Mouse (Mus musculus) heart, postnatal 25 days (tissue): ENCODE measurements around the gene Fchsd2. TPM values are rescaled to one million over a fixed set of nuclear protein-coding genes. Genes with fewer than 3 reads are reported as not detected.

ENCODE experiments used
- DNase-seq: peaks from one replicate; pipeline ENCODE4 v3.0.0; 2022; ENCODE audit warnings: low spot score
- intact Hi-C: fragments of 180-260 bp; cut with DNase I; formaldehyde crosslinking; loops from one replicate; pipeline ENCODE4 v1.15.1; 2025
- total RNA-seq, 2 experiments: library from RNA; stranded (reverse); gene quantifications; 2 replicates each; pipeline ENCODE4 v1.2.3; 2021

Gene Fchsd2
- total RNA-seq, 2 experiments from 2014 or later: 20.1 to 29.1 TPM

DNA sequence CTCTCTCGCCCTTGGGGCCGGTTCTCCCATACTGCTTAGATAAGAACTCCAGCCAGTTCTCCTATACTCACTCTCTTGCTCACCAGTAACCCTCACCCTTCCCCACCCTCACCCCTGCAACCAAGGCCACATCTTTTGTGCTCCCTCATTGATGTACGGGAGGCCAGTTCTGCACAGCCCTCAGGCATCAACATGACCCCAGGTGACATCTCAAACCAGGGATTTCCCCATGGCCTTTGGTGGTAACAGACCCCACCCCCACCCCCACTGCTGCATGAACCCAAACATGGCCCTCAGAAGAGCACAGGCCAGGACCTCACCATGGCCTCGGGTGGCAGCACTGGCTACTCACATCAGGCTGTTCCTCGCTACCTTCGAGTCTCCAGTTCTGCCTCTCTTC, 23.4 kb upstream of the Fchsd2 start:
- DNase-seq: no peak
- intact Hi-C loops: no loop called here

DNA sequence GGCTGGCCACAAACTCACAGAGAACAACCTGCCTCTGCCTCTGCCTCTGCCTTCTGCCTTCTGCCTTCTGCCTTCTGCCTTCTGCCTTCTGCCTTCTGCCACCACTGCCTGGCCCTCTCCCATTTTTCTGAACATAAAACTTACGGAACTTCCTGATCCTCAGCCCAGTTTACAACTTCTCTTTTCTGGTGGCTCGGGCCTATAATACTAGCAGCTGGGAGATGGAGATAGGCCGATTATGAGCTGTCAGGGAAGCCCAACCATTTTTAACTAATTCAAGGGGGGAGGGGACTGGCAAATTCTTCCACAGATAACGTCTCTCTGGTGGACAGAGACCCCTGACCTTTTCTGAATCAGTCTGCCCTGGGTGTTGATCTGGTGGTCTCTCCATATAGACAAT, 22.3 kb upstream of the Fchsd2 start:
- DNase-seq: no peak
- intact Hi-C loops: no loop called here

DNA sequence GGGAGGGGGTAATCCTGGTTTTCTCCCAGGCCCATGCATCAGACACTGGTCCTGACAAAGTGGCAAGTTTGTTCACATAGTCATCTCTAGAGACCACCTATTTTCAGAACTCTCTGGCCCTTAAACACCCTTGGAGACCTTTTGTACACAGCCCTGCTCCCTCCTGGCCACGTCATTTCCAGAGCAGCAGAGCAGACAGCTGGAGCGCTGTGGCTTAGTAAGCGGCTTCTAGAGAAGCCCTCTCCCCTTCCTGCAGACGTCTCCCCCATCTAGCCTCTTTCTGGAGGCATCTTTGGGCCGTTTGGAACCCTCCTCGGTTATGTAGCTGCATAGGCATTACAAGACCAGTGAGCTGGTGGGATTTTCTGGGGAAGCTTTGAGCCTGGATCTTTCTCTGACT, 21.6 kb upstream of the Fchsd2 start:
- DNase-seq: no peak
- intact Hi-C loops: no loop called here

DNA sequence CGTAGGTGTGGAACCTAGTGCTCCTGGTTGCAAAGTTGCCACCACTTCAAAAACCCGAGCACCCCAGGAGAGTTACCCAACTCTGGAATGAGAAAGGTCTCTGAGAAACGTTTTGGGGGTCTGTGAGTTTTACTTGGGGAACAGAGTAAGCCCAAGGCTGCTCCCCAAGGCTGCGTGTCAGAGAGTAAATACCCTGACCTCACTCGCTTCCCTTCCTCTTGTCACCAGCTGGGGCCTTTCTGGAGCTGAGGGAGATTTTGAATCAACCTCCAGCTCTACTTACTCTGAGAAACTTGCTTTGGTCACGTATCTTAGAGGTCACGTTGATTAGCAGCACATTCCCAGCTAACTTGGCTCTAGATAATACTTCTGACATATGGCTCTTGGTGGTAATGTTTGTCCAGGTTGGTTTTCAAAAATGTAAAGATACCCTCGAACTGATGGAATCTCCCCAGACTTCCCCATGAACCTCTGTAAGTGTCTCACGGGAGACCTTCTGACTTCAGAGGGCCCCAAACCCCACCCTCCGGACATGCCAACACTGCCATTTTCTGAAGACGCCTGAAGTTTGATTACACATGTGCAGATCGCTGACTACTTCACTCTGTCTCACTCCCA, 20.4 kb upstream of the Fchsd2 start:
- intact Hi-C loops: no loop called here
- no peak for DNase-seq

DNA sequence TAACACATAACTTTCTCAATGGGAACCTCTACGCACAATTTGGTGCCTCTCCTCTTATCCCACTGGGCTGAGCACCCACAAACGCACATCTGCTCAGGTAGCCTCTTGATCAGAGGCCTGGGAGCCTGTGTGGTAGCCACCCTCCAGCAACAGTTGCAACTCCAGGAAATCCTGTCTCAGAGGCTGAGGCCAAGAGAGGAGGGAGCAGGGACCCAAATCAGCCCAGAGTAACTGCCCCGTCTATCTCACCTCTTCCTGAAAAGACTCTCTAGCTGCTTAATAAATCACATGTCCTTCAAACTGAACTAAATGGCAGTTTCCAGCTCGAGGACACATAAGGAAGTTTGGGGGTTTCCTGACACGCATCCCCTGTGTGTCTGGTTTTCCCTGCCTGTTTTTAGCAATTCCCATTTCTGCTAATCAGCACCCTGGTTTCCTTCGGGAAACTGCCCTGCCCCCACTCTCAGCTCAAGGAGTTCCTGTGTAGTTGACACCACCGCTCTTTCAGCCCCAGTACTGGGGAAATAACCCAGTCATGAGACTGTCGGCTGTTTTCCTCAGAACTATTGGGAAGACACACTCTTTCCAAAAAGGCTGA, 18.4 kb upstream of the Fchsd2 start:
- DNase-seq: no peak
- intact Hi-C loops: no loop called here

DNA sequence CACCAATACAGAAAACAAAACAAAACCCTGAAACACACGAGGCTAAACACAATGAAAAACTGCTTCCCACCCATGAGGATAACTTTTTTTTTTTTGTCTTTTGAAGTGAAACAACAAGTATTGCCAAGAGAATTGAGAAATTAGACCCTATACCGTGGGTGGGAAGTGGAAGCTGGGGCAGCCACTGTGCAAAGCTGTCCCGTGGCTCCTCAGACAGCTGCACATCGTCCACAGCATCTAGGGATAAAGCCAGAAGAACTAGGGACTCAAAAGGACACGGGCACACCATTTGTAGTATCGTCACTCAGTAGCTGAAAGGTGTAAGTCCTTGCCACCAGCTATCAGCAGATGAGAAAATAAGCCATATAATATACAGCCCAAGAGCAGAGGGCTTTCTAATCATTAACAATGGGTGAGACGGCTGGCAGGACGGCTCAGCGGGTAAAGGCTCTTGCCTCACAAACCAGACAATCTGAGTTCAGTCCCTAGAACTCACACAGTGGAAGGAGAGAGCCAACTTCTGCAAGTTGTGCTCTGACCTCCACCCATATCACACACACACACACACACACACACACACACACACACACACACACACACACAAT, 9.0 kb upstream of the Fchsd2 start:
- DNase-seq: no peak
- intact Hi-C loops: no loop called here

DNA sequence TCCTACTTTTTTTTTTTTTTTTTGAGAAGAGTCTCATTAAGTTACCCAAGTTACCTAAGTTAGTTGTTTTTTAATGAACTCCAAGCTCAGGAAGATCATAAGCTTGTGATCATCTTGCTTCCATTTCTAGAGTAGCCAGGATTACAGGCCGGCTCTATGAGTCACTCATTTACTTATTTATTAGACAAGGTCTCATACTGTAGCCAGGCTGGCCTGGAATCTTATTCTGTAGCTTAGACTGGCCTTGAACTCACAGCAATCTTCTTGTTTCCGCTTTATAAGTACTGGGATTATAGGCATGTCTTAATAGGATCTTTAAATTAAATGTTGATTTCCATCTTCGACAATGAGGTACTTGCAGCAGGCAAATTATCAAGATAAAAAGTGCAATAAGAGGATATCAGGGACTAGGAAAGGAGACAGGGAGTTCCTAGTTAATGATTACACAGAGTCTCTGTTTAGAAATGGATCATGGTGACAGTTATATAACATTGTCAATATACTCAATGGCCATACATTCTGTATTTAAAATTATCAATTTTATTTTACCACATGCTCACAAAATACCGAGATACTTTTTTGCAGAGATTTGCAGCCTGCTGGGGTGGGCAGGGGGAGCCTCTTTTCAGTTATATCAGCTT, 7.7 kb upstream of the Fchsd2 start:
- DNase-seq: no peak
- intact Hi-C loops: no loop called here

DNA sequence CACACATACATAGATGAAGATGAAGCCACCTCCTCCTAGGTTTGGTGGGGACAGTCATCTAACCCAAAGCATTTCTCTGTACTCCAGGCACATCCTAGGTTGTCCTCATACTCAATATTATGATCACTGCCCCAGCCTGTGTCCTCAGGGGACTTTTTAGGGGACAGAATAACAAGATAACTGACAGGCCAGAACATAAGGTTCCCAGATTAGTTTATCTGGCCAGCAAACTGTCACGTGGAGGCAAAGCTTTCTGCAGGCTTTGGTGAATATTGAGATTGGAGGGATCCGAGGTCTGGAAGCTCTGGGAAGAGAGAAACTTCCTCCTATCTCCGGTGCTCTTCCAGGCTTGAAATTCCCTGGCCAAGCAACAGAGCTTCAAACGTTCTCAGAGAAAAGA, 6.9 kb upstream of the Fchsd2 start:
- peak; percentile 43 for DNase-seq
- intact Hi-C loops: no loop called here

DNA sequence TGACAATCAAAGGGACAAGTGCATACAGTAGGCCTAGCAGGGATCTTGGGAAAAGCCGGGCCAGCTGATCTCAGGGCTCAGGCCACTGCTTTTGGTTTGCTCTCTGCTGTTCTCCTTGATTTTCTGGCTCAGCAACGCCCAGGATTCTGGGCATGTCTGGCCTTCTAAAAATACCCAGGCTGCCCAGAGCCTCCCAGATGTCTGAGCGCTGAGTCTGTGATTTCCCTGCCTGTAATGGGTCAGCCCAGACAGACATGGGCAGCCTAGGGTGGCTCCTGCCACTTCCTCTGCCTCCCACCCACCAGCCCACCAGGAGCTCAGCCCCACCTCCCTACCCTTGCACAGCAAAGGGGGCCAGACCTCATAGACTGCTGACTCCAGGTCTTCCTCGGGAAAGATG, 4.0 kb upstream of the Fchsd2 start:
- intact Hi-C loops: no loop called here

DNA sequence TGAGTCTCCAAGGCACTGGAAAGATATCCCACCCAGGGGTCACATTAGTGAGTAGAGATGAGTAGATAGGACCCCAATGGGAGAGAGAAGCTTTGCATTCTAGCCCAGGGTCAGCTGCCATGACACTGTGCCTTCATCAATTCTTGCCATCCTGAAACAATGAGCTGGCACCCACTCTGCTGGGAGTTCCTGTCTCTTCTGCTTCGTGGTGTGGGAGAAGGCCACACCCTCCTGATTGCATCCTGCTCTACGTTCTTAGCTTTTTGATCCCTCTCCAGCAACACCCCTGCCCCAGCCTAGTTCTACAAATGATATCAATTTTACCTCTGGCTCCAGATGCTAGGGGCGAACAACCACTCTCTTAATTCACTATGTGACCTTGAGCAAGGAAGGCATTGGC, 3.4 kb upstream of the Fchsd2 start:
- intact Hi-C loops: no loop called here
- DNase-seq: no peak

More for the DNA sequence above, 4.0 kb upstream of the Fchsd2 start:
- DNase-seq: peak; percentile 48

DNA sequence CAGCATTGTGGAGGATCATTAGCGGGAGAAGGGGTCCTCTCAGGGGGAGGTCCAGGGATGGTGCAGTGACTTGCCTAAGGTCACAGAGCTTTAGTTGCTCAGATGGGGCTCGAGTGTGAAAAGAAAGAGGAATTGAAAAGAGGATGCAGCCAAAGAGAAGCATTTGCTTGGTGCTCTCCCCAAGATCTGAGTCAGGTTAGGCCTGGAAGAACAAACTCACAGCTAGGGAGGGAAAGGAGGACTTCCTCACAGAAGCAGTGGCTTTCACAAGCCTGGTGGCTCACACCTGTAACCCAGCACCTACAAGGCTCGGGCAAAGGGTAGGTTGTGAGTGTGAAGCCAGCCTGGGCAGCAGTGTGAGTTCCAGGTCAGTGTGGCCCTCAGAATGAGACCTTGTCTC, 568 bp downstream of the Fchsd2 start:
- intact Hi-C loops: no loop called here
- no peak for DNase-seq

DNA sequence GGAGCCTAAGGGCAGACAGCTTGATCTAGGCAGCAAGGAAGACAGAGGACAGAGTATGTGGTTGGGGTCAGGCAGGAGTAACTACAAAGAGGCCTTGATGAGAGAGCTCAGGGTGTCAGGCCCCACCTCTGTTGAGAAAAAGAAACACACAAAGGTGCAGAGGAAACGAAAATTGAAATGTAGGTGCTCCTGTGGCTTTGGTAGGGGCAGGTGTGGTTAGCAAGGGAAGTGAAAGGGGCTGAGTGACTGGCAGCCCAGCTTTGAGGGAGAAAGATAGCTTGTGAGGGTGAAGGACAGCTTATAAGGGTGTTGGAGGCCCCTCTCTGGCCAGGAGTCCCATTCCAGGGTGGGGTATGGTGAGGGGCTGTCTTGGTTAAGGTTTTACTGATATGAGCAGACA, 2.1 kb downstream of the Fchsd2 start:
- intact Hi-C loops: no loop called here
- DNase-seq: no peak

DNA sequence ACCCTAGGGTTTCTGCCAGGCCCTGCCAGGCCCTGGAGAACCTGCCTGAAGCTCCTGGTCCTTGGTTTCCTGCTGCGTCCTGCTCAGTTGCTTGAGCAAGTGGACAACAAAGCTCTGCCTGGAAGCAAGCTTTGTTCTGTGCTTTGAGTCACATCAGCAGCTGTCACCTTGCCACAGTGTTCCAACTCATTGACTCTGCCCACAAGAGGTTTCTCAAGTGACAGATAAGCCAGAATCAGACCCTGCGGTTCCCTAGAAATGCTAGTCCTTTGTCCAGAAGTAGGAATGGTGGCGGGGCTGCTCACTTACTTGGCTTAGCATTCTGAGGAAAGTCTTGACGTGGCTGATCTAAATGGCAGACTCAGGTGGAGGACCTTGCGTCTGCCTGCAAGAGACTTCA, 2.9 kb downstream of the Fchsd2 start:
- intact Hi-C loops: no loop called here
- DNase-seq: no peak

DNA sequence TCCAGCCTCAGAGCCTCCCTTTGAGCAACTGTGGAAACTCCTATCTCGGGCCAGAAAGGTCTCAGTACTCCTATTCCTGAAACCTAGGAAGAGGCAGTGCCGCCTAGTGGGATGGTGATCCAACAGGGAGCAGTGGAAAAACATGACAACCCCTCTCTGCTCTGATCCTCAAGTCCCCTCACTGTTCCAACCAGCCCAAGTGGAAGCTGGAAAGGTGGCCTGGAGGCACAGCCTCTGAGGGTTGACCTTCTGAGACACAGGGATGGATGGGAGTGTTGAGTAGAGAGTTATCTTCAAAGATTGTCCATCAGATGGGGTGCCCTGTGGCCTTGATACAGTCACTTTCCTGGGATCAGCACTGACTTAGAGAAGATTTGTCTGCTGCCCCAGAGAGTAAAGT, 3.9 kb downstream of the Fchsd2 start:
- intact Hi-C loops: no loop called here

DNA sequence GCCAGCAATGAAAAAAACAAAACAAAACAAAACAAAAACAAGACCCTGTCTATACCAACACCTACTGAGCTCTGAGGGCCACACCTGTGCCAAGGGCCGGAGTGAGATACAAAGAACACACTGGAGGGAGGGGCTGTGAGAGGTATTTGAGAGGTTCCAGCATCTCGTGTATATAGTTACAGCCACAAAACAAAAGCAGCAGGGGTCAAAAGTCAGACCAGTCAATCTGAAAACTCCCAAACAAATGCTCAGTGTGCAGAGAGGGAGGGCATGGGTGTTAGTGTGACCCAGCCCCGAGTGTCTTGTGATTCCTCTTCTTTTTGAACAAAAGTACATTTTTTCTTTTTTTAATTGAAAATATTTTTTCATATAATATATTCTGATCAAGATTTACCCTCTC, 4.4 kb downstream of the Fchsd2 start:
- intact Hi-C loops: no loop called here
- no peak for DNase-seq

More for the DNA sequence above, 3.9 kb downstream of the Fchsd2 start:
- DNase-seq: no peak

DNA sequence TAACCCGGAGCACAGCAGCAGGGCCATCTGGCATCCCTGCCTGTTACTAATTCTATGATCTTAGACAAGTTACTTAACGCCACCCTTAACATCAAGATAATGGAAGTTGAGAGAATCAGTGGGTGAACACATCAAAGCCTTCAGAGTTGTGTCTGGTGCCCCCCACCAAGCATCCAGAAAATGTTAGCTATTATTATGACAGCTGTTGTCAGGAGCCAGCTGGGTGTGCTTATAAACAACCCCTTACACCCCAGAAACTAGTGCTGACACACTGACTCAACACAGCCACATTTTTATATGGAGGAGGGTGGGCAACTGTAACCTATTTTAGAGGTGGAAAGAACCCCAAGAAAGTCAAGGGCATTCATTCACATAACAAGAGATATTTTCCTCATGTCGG, 7.3 kb downstream of the Fchsd2 start:
- intact Hi-C loops: no loop called here
- DNase-seq: no peak

DNA sequence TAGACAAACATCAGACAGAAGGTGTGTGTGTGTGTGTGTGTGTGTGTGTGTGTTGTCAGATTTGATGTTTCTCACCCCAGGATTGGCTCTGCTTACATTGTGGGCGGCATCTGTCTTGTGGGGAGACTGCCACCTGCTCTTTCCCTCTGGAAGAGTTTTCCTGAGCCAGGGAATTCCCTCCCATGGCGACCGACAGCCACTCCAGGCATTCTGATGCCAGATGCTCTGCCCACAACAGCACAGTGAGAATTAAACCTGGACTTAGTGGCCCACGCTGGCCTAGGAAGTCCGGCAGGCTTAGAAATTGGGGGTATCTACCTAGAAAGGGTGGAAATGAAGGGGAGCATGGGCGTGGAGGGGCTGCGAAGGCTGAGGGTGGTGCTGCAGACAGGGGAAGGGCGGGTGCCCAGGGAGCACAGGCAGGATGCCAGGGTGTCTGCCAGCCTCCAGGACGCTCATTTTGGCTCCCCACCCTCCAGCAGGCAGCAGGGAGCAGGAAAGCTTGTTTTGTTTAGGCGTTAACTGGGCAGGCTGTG, 8.6 kb downstream of the Fchsd2 start:
- intact Hi-C loops: no loop called here

DNA sequence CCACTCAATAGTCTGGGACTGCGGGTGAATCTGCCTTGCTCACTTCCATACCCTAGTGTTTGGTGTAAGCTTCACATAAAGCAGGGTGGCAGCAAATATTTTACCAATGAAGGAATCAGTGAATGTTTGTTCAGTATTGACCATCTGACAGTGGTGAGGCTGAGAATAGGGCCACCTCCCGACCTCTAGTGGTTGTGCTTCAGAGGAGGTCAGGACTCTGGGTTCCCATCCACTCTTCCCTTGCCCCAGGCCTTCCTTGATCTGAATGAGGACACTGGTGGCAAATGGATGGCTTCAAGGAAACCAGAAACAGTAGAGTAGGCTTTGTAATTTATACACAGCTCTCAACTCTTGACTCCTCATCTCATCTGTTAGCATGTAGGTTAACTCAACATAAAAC, 14.0 kb downstream of the Fchsd2 start:
- intact Hi-C loops: loop anchor here (5.0 kb wide), 2 partner anchors 119 to 181 kb away; no protein-coding TSS in a partner anchor
- DNase-seq: no peak

More for the DNA sequence above, 8.6 kb downstream of the Fchsd2 start:
- DNase-seq: peak; percentile 23

DNA sequence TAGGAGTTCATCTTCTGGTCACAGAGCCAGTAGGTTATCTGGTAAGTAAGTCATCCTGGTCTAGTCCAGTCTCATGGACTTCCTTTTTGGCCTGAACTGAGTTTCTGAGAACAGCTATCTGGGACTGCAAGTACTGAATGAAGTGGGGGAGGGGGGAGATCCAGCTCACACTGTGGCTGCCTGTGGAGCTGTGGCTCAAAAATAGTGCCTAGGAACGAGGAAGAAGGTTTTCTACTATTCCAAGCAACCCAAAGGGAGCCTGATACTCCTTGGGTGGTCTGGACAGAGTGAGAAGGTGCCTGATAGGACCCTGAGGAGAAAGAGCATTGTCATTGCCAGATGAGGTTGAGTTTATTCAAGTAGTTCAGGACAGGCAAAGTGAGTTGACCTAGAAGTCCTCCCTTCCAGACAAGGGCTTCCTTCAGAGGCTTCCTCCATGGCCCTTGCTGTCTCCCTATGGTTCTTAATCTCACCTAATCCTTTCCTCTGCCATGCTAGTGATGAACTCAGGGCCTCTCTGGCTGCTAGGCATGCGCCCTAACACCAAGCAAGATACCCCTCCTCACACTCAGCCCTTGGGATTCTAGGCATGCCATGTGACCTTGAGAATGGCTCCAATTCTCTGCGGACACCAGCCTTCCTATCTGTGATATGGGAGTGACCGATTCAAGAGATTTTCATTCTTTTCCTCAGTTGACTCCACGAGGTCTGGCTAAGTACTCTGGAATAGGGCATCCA, 14.6 kb downstream of the Fchsd2 start:
- no peak for DNase-seq
- intact Hi-C loops: loop anchor here (5.0 kb wide), 2 partner anchors 120 to 180 kb away; no protein-coding TSS in a partner anchor

DNA sequence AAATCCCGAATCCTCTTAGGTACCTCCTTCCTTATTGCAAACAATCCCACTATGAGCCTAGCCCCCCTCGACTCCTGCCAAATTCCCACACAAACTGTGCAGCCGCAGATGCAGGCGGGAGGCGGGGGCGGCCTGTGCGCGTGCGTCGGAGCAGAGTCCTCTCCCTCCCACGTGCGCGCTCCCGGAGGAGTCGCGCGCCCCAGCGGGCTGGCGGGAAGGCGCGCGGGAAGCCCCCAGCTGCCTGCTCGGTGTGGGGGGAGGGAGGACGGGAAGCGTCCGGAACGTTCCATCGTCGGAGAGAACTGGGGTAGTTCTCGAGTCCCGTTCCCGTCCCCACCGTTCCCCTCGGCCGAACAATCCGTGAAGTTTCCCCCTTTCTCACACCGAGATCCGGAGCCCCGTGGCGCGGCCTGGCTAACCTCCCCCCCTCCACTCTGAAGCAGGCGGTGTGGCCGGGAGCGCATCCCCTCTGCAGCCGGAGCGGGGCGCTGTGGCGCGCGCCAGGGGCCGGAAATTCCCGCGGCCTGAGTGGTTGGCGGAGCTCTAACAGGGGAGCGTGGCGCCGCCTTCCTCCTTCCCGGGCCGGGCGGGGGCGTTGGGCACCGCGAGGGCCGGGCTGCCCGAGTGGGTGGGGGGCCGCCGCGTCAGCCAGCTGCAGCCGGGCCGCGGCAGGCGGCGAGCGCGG, 15.4 kb downstream of the Fchsd2 start:
- intact Hi-C loops: loop anchor here (2.0 to 5.0 kb wide), 3 partner anchors 121 to 179 kb away; no protein-coding TSS in a partner anchor
- peak; percentile 97 for DNase-seq
